Mouse (Mus musculus) limb, embryonic 11.5 days (tissue): ENCODE measurements at regions not wholly inside any gene's neighbourhood (a gene's known extent, or its start where the extent isn't known, plus 50 kb on each side); places are given as distances from the start of the nearest gene placed in this dataset.

ENCODE experiments used
- ATAC-seq: fragments of 200-750 bp; cut with Nextera tagmentation; 2 replicates; pipeline ENCODE4 v1.8.0; 2017; ENCODE audit warnings: low read depth; ENCODE audit not compliant: insufficient number of reproducible peaks, low FRiP score, low TSS enrichment
- DNase-seq: peaks from one replicate; pipeline ENCODE4 v3.0.0-alpha.2; 2015; ENCODE audit warnings: low spot score
- H3K27ac ChIP-seq: fragments of 300-500 bp; sonication (generic); replicated peaks from 2 replicates; pipeline ENCODE4 v1.5.1; 2014; ENCODE audit warnings: low read depth, mild to moderate bottlenecking, low read length
- H3K27me3 ChIP-seq: fragments of 300-500 bp; sonication (generic); 2 replicates; pipeline ENCODE4 v1.6.1; 2014; ENCODE audit warnings: mild to moderate bottlenecking, low read length, mixed read lengths; ENCODE audit not compliant: control insufficient read depth, insufficient read depth
- H3K36me3 ChIP-seq: fragments of 300-500 bp; sonication (generic); 2 replicates; pipeline ENCODE4 v1.6.1; 2014; ENCODE audit warnings: mild to moderate bottlenecking, low read length, moderate library complexity, mixed read lengths; ENCODE audit not compliant: control insufficient read depth, insufficient read depth
- H3K4me1 ChIP-seq: fragments of 300-500 bp; sonication (generic); 2 replicates; pipeline ENCODE4 v1.6.1; 2014; ENCODE audit warnings: low read length, mixed read lengths; ENCODE audit not compliant: control insufficient read depth, insufficient read depth
- H3K4me2 ChIP-seq: fragments of 300-500 bp; sonication (generic); 2 replicates; pipeline ENCODE4 v1.6.1; 2014; ENCODE audit warnings: low read depth, mild to moderate bottlenecking, moderate library complexity; ENCODE audit not compliant: severe bottlenecking
- H3K4me3 ChIP-seq: fragments of 300-500 bp; sonication (generic); 2 replicates; pipeline ENCODE4 v1.5.1; 2014; ENCODE audit warnings: low read depth, low read length
- H3K9ac ChIP-seq: fragments of 300-500 bp; sonication (generic); 2 replicates; pipeline ENCODE4 v1.6.1; 2014; ENCODE audit warnings: mild to moderate bottlenecking, low read length
- H3K9me3 ChIP-seq: fragments of 300-500 bp; sonication (generic); 2 replicates; pipeline ENCODE4 v1.6.1; 2016; ENCODE audit warnings: low read length; ENCODE audit not compliant: control insufficient read depth
- WGBS: fragments of 180-500 bp; shearing (Covaris S2); extraction: QIAGEN DNeasy Blood & Tissue Kit; methylation state at CpG from one replicate; pipeline ENCODE4 v1.1.7; 2014; 5-methylcytosine and 5-hydroxymethylcytosine counted together

- Histone ChIP-seq H3K4me3 (no peak overlapping the region), H3K4me1 (peaks cover 5% of the 10 kb centered on the region; the same call in 1 of the 2 replicates), H3K9me3 (no peaks in the 10 kb centered on the region), H3K9ac (no peak overlapping the region), H3K27ac (no peak overlapping the region), H3K4me2 (no peak overlapping the region), H3K36me3 (no peaks in the 10 kb centered on the region), H3K27me3 (no peaks in the 10 kb centered on the region)
- WGBS, result 24% methylated on average over 4 of the region's 4 CpGs
- ATAC-seq, result no peak
- DNase-seq, result peak; percentile 27
Observed at GRCm38 (mm10) chr1:184454381-184454780, 278.0 kb downstream of the Hlx start.

GRCm38 (mm10) chr1:184453673-184454072, 278.7 kb downstream of the Hlx start:
- no peaks in the 10 kb centered on the region for H3K9me3 ChIP-seq
- H3K36me3 ChIP-seq, result no peaks in the 10 kb centered on the region
- no peaks in the 10 kb centered on the region for H3K27me3 ChIP-seq
- no peak overlapping the region for H3K27ac ChIP-seq
- H3K4me2 ChIP-seq, result no peak overlapping the region
- no peak overlapping the region for H3K4me3 ChIP-seq
- WGBS, result 54% methylated on average over 5 of the region's 5 CpGs
- H3K9ac ChIP-seq, result no peak overlapping the region
- H3K4me1 ChIP-seq, result peaks cover 5% of the 10 kb centered on the region; the same call in 1 of the 2 replicates
- ATAC-seq (no peak), DNase-seq (no peak)

GRCm38 (mm10) chr1:184453061-184453460, 279.4 kb downstream of the Hlx start:
- no peaks in the 10 kb centered on the region for H3K36me3 ChIP-seq
- DNase-seq (no peak), ATAC-seq (no peak)
- 96% methylated on average over 9 of the region's 9 CpGs for WGBS
- H3K9me3 ChIP-seq, result no peaks in the 10 kb centered on the region
- H3K4me1 ChIP-seq, result peaks cover 5% of the 10 kb centered on the region; the same call in 1 of the 2 replicates
- no peak overlapping the region for H3K4me2 ChIP-seq
- H3K27ac ChIP-seq, result no peak overlapping the region
- no peak overlapping the region for H3K4me3 ChIP-seq
- H3K9ac ChIP-seq, result no peak overlapping the region
- no peaks in the 10 kb centered on the region for H3K27me3 ChIP-seq

GRCm38 (mm10) chr1:184451686-184452085, 280.7 kb downstream of the Hlx start:
- H3K4me3 ChIP-seq, result no peak overlapping the region
- H3K27ac ChIP-seq, result no peak overlapping the region
- H3K36me3 ChIP-seq, result no peaks in the 10 kb centered on the region
- no peaks in the 10 kb centered on the region for H3K9me3 ChIP-seq
- H3K4me1 ChIP-seq, result peaks cover 5% of the 10 kb centered on the region; the same call in 1 of the 2 replicates
- no peak overlapping the region for H3K4me2 ChIP-seq
- no peak for ATAC-seq
- H3K9ac ChIP-seq, result no peak overlapping the region
- WGBS, result 83% methylated on average over 2 of the region's 2 CpGs
- H3K27me3 ChIP-seq, result no peaks in the 10 kb centered on the region
- DNase-seq, result no peak

- no peak for ATAC-seq
- 45% methylated on average over 9 of the region's 9 CpGs for WGBS
- Histone ChIP-seq H3K4me3 (no peak overlapping the region), H3K9me3 (no peaks in the 10 kb centered on the region), H3K9ac (no peak overlapping the region), H3K27ac (no peak overlapping the region), H3K4me2 (no peak overlapping the region), H3K4me1 (no peaks in the 10 kb centered on the region), H3K27me3 (no peaks in the 10 kb centered on the region), H3K36me3 (no peaks in the 10 kb centered on the region)
- no peak for DNase-seq
Observed at GRCm38 (mm10) chr1:184449007-184449406, 283.4 kb downstream of the Hlx start.

- Histone ChIP-seq H3K36me3 (no peaks in the 10 kb centered on the region), H3K9me3 (no peaks in the 10 kb centered on the region), H3K9ac (no peak overlapping the region), H3K27ac (no peak overlapping the region), H3K4me2 (no peak overlapping the region), H3K27me3 (no peaks in the 10 kb centered on the region), H3K4me1 (no peaks in the 10 kb centered on the region), H3K4me3 (no peak overlapping the region)
- ATAC-seq (no peak), DNase-seq (peak; percentile 81)
- 57% methylated on average over 7 of the region's 7 CpGs for WGBS
Observed at GRCm38 (mm10) chr1:184447911-184448310, 284.5 kb downstream of the Hlx start.

GRCm38 (mm10) chr1:184447161-184447667, 285.2 kb downstream of the Hlx start:
- Histone ChIP-seq H3K9ac (no peak overlapping the region), H3K36me3 (no peaks in the 10 kb centered on the region), H3K4me3 (no peak overlapping the region), H3K27ac (no peak overlapping the region), H3K4me2 (no peak overlapping the region), H3K9me3 (no peaks in the 10 kb centered on the region), H3K4me1 (no peaks in the 10 kb centered on the region), H3K27me3 (no peaks in the 10 kb centered on the region)
- ATAC-seq (no peak), DNase-seq (no peak)
- 53% methylated on average over 5 of the region's 5 CpGs for WGBS

- Histone ChIP-seq H3K4me2 (no peak overlapping the region), H3K27ac (no peak overlapping the region), H3K27me3 (no peaks in the 10 kb centered on the region), H3K9me3 (no peaks in the 10 kb centered on the region), H3K4me1 (0 out of 2 replicates have a peak, but pooled peaks cover 3% of the 10 kb centered on the region), H3K36me3 (no peaks in the 10 kb centered on the region), H3K9ac (no peak overlapping the region), H3K4me3 (no peak overlapping the region)
- WGBS, result 89% methylated on average over 10 of the region's 10 CpGs
- no peak for ATAC-seq
- no peak for DNase-seq
Observed at GRCm38 (mm10) chr1:184444189-184444588, 288.2 kb downstream of the Hlx start.

- Histone ChIP-seq H3K9me3 (no peaks in the 10 kb centered on the region), H3K4me2 (no peak overlapping the region), H3K4me1 (0 out of 2 replicates have a peak, but pooled peaks cover 3% of the 10 kb centered on the region), H3K27me3 (no peaks in the 10 kb centered on the region), H3K27ac (no peak overlapping the region), H3K9ac (no peak overlapping the region), H3K4me3 (no peak overlapping the region), H3K36me3 (no peaks in the 10 kb centered on the region)
- ATAC-seq, result no peak
- 82% methylated on average over 3 of the region's 3 CpGs for WGBS
- no peak for DNase-seq
Observed at GRCm38 (mm10) chr1:184442701-184443100, 289.7 kb downstream of the Hlx start.
